Mouse (Mus musculus): ENCODE measurements at regions not wholly inside any gene's neighbourhood (a gene's known extent, or its start where the extent isn't known, plus 50 kb on each side); places are given as distances from the start of the nearest gene placed in this dataset.

GRCm38 (mm10) chr10:119114653-119115052 lies 125.2 kb downstream of the Cand1 start:
- TF ChIP-seq CTCF (IDR thresholded peaks at IDR 0.05; ENCODE audit: borderline replicate concordance, insufficient read depth, low read length) (no peak), POLR2A (IDR thresholded peaks at IDR 0.05; ENCODE audit: low read depth, low read length) (no peak)

Data from embryonic fibroblast, embryonic 13.5 days (primary cell).